Mouse (Mus musculus) thymus, postnatal 14 days (tissue): ENCODE measurements around the gene Gm13119.
"Not testable (repeated sequence)": the region's sequence is repeated elsewhere in the genome, so short reads cannot be mapped to it uniquely, and the experiment has no call there.

Experiments used
- DNase-seq: peaks from one replicate; pipeline ENCODE4 v3.0.0; 2021

Gm13119 gene

GRCm38 (mm10) chr4:144357642-144358041 lies at the start of gene Gm13119:
TSS of gene Gm13119 (plus strand) at chr4:144357942.
- not testable (repeated sequence) for DNase-seq

DNA sequence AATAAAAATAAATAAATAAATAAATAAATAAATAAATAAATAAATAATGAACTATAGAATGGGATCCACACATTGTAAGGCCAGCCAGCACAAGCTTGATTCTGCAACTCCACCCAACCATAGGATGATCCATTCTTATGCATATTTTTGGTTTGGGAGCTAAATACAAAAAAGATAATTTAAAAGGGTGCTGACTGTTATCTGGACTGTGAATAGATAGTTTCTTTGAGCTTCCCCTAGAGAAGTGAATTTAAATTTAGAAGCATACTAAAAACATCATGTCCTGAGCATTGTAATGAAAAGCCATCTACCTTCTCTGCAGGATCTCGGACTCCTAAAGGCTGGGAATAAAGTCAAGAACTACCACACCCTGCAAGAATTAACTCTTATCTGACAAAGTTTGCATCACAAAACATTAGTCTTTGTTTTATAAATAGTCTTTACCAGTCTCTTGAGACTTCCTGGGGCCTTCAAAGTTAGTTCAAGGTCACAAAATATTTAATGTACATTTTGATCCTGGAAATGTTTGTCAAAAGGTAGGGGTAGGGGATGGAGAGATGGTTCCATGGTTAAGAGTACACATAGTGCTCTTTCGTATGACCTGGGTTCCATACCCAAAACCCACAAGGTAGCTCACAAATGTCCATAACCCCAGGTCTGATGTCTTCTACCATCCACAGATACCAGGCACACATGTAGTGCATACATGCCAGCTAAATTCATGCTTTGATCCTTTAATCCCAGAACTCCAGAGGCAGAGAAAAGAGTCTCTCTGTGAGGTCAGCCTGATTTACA lies 44.9 kb upstream of the Gm13119 start:
- DNase-seq: not testable (repeated sequence)

DNA sequence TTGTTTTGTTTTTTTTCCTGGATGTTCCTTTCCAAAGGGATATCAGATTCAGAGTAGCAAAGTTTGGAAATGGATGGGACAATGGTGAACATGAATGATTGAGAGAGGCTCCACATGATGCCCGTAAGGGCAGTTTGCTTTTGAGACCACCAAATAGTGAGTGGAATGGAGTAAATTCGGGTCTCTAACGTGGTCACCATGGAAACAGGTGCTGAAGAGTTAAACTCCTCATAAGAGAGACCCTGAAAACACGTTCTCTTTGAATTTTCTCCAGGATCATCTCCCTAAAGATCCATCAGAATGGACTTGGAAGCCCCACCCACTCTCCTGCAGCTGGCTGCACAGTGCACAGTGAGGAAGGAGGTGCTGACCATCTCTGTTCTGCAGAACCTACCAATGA lies 27.8 kb upstream of the Gm13119 start, which contains the start of gene Gm13128:
Gene Gm13128, plus strand, starts transcription at position 301 of the 400 bp plus-strand sequence.
- not testable (repeated sequence) for DNase-seq

DNA sequence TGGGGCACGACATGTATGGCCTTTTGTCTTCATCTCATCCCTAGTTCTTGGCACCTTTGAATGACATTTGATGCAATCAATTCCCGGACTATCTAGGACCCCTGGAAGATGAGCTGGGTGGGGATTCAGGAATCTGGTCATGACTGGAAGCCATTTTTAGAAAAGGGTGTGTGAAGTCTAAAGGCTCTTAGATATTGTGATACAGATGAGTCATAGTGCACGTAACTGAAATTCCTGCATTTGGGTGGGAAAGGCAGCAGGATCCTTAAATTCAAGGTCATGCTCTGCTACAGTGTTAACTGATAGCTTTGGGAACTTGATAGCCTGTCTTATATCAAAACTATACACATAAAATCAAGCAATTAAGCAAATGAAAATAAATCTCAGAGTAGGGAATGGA lies 21.9 kb upstream of the Gm13119 start:
- not testable (repeated sequence) for DNase-seq

DNA sequence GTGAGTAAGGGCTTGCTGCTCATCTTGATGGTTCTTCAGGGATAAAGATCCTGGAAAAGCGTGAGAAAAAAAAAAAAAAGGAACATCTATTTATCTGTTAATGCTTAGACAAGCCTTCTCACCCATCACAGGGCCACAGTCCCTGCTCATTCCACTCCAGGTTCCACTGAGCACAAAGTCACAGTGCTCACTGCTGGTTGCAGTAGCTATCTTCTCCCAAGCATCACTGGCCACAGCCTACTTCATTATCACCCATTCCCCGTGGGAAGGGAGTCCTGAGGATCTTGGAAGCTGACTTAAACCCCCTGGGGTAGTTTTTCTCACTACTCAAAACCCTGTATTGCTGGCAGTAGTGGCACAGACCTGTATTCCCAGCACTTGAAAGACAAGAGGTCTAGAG lies 20.2 kb downstream of the Gm13119 start, which contains the start of gene Pramef20:
Gene Pramef20, minus strand, starts transcription at position 23 of the 400 bp plus-strand sequence.
- no peak for DNase-seq

- DNase-seq: no peak
These were observed 38.6 kb downstream of the Gm13119 start for GRCm38 (mm10) chr4:144396316-144396715.

DNA sequence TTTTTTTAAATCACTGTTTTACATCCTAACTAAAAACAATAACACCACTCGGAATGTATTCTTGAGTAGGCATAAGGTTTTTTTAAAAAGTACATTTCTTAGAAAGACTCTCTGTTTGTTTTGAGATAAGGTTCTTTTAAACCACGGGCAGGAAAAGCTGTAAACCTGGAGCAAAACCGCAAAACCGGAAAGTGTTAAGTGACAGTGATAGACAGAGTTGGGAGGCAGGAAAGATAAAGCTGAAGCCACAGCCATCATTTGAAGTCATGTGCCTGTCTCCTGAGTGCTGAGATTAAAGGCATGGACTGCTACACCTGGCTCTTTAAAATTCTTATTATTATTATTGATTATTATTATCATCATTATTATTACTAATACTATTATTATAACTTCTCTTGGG lies 45.0 kb downstream of the Gm13119 start:
- no peak for DNase-seq

DNA sequence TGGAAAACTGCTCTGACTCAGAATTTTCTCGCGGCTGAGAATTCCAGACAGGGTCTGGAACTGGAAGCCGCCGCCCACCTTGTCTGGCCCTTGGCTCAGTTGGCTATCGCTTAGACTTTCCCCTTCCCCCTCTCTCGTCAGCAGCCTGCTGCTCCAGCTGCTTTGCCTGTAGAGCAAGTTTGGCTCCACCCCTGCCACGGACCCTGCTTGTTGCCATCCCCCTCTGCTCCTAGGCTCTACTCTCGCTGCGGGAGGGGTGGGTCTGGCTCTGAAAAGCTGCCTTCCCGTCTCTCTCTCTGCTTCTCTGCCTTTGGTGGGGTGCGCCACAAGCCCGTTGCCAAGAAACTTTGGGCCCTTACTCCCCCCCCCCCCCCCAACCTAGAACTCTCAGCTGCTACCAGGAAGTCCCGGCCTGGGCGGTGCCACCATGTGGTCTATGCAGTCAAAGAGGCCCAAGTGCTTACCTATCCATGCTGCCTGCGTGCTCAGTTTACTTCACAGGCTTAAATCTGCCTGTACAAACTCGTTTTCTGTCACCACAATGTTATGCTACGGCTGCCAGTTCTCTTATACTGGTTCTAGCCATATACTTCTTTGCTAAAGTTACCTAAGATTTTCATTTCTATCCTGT lies 46.8 kb downstream of the Gm13119 start:
- DNase-seq: peak; percentile 6

GRCm38 (mm10) chr4:144406261-144406660 lies 48.5 kb downstream of the Gm13119 start:
- no peak for DNase-seq

- no peak for DNase-seq
These were observed 50.5 kb downstream of the Gm13119 start, which contains the start of gene Pramef12 for GRCm38 (mm10) chr4:144408290-144408689. TSS of gene Pramef12 (minus strand) at chr4:144408464.
